Mouse (Mus musculus) intestine, embryonic 14.5 days (tissue): Measurements from ENCODE around the gene Pik3c2g. TPM values are rescaled to one million over a fixed set of nuclear protein-coding genes. Genes with fewer than 3 reads are reported as not detected.

Experiments
- ATAC-seq: fragments of 200-750 bp; cut with Nextera tagmentation; replicated peaks from 2 replicates; pipeline ENCODE4 v1.8.0; 2017; ENCODE audit warnings: low read depth, moderate number of reproducible peaks, moderate TSS enrichment, moderate library complexity; ENCODE audit not compliant: low FRiP score, low TSS enrichment
- DNase-seq: peaks from one replicate; pipeline ENCODE4 v3.0.0-alpha.2; 2018; ENCODE audit warnings: low spot score
- H3K27ac ChIP-seq: fragments of 300-500 bp; sonication (generic); 2 replicates; pipeline ENCODE4 v1.5.1; 2014; ENCODE audit warnings: low read depth, mild to moderate bottlenecking, control low read depth
- H3K27me3 ChIP-seq: fragments of 300-500 bp; sonication (generic); replicated peaks from 2 replicates; pipeline ENCODE4 v1.6.1; 2014; ENCODE audit warnings: low read length, control low read depth; ENCODE audit not compliant: control insufficient read depth, insufficient read depth
- H3K36me3 ChIP-seq: fragments of 300-500 bp; sonication (generic); 2 replicates; pipeline ENCODE4 v1.6.1; 2014; ENCODE audit warnings: low read length, control low read depth; ENCODE audit not compliant: control insufficient read depth, insufficient read depth
- H3K4me1 ChIP-seq: fragments of 300-500 bp; sonication (generic); replicated peaks from 2 replicates; pipeline ENCODE4 v1.6.1; 2014; ENCODE audit warnings: low read length, control low read depth, mixed read lengths; ENCODE audit not compliant: control insufficient read depth, insufficient read depth
- H3K4me2 ChIP-seq: fragments of 300-500 bp; sonication (generic); 2 replicates; pipeline ENCODE4 v1.6.1; 2014; ENCODE audit warnings: low read length
- H3K4me3 ChIP-seq: fragments of 300-500 bp; sonication (generic); 2 replicates; pipeline ENCODE4 v1.5.1; 2014; ENCODE audit warnings: low read depth, low read length, control low read depth, mixed read lengths
- H3K9ac ChIP-seq: fragments of 300-500 bp; sonication (generic); 2 replicates; pipeline ENCODE4 v1.6.1; 2014; ENCODE audit warnings: mild to moderate bottlenecking, low read length
- H3K9me3 ChIP-seq: fragments of 300-500 bp; sonication (generic); 2 replicates; pipeline ENCODE4 v1.6.1; 2016; ENCODE audit warnings: low read length, control low read depth; ENCODE audit not compliant: control insufficient read depth
- WGBS: fragments of 180-500 bp; shearing (Covaris S2); extraction: QIAGEN DNeasy Blood & Tissue Kit; methylation state at CpG from one replicate; pipeline ENCODE4 v1.1.7; 2014; 5-methylcytosine and 5-hydroxymethylcytosine counted together
- polyA plus RNA-seq: library from polyadenylated mRNA; unstranded; fragments of >200 nt; fragmentation: Nextera tagmentation; extraction: Ambion mirVana; gene quantifications from 2 replicates; pipeline ENCODE4 v1.2.1, GENCODE M21; 2014

Gene Pik3c2g
- 0.68 and 0.94 TPM in 2 replicates for polyA plus RNA-seq

DNA sequence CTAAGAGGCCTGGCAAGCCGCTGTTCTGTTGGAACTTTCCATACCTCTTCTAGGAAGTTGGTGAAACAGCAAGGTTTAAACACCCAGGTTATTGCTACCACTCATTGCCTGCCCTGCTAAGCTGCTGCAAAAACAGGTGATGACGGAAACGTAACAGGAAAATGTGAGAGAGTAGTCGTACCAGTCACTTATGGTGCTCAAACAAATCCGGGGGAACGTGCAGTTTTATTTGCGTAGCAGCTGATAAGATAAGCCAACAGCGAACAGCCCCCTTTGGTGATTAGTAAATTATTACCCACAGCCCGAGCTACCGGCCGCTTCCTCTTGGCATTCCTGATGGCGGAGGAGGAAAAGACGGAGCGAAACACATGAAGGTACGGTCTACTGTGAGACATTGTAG, at the start of gene Pik3c2g:
TSS of gene Pik3c2g (plus strand) at position 330 of the 400 bp plus-strand sequence.
- Histone ChIP-seq H3K27me3 (no peaks in the 10 kb centered on the region), H3K9me3 (no peaks in the 10 kb centered on the region), H3K4me3 (no peak within 1 kb of the TSS), H3K9ac (no peak within 1 kb of the TSS), H3K4me1 (0 out of 2 replicates have a peak, but pooled peaks cover 3% of the 10 kb centered on the region), H3K4me2 (peak within 1 kb of the TSS; percentile 37), H3K36me3 (no peaks in the 10 kb centered on the region), H3K27ac (no peak within 1 kb of the TSS)
- DNase-seq: peak; percentile 71
- peak; percentile 77 for ATAC-seq
- 25% methylated on average over 15 of the region's 15 CpGs for WGBS

DNA sequence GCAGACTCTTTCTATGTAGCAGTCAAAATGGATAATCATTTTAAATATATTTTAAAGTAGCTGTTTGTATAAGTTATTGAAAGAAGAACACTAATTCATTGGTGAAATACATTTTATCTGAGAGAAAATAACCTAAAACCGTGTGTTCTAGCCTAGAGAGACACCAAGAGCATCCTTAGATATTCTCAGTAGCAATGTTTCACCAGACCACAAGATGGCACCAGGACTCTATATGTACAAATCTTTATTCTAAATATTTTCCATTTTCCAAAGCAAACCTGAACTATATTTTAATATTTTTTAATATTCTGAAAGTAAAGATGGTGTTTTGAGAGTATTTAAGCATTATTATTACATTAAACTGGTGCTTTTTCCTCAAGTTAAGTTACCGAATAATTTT, 48.6 kb upstream of the Pik3c2g start:
- Histone ChIP-seq H3K27ac (no peak overlapping the region), H3K9me3 (no peaks in the 10 kb centered on the region), H3K4me2 (no peak overlapping the region), H3K4me3 (no peak overlapping the region), H3K36me3 (no peaks in the 10 kb centered on the region), H3K27me3 (no peaks in the 10 kb centered on the region), H3K4me1 (no peaks in the 10 kb centered on the region), H3K9ac (no peak overlapping the region)
- WGBS: 52% methylated on average over 2 of the region's 2 CpGs
- ATAC-seq (no peak), DNase-seq (no peak)

DNA sequence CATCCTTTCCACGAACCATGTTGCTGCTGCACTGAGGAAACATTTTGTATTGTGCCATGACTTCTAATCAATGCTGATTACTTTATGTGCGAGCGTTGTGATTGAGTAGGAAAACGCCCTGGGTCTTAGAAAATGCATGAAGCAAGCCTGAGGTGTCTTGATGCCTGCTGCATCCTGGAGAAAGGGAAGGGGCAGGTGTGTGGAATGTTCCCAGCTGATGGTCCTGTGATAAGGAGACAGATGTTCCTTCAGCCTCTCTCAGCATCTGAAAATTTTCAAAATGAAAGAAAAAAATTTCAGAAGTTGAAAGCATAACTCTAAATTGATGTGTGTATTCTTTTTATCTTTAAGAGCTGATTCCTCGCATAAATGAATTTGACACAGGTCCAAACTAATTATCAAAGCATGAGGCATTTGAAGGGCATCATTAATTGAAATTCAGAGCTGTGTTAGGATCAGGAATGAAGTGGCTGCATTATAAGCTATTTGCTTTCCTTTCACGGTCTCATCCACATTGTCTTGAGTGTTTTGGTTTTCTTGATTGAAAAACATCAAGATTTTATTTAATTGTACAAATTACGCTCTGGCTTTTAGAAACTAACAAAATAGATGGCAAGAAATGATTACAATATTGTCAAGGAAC, 31.4 kb upstream of the Pik3c2g start:
- H3K9ac ChIP-seq: no peak overlapping the region
- no peaks in the 10 kb centered on the region for H3K27me3 ChIP-seq
- WGBS: 81% methylated on average over 7 of the region's 7 CpGs

GRCm38 (mm10) chr6:139569211-139569610, 17.8 kb upstream of the Pik3c2g start:
- no peaks in the 10 kb centered on the region for H3K36me3 ChIP-seq
- no peak overlapping the region for H3K4me2 ChIP-seq
- DNase-seq (no peak), ATAC-seq (no peak)
- no peaks in the 10 kb centered on the region for H3K27me3 ChIP-seq
- H3K9me3 ChIP-seq: no peaks in the 10 kb centered on the region
- no peak overlapping the region for H3K27ac ChIP-seq
- 55% methylated on average over 7 of the region's 7 CpGs for whole genome bisulfite sequencing
- no peak overlapping the region for H3K4me3 ChIP-seq
- no peaks in the 10 kb centered on the region for H3K4me1 ChIP-seq
- no peak overlapping the region for H3K9ac ChIP-seq

More for the DNA sequence above, 31.4 kb upstream of the Pik3c2g start:
- no peak for ATAC-seq
- H3K9me3 ChIP-seq: no peaks in the 10 kb centered on the region
- H3K4me2 ChIP-seq: no peak overlapping the region
- no peaks in the 10 kb centered on the region for H3K36me3 ChIP-seq
- DNase-seq: no peak
- no peaks in the 10 kb centered on the region for H3K4me1 ChIP-seq
- H3K27ac ChIP-seq: no peak overlapping the region
- H3K4me3 ChIP-seq: no peak overlapping the region

GRCm38 (mm10) chr6:139575854-139576253, 11.2 kb upstream of the Pik3c2g start:
- WGBS: 49% methylated on average over 4 of the region's 4 CpGs
- no peaks in the 10 kb centered on the region for H3K4me1 ChIP-seq

DNA sequence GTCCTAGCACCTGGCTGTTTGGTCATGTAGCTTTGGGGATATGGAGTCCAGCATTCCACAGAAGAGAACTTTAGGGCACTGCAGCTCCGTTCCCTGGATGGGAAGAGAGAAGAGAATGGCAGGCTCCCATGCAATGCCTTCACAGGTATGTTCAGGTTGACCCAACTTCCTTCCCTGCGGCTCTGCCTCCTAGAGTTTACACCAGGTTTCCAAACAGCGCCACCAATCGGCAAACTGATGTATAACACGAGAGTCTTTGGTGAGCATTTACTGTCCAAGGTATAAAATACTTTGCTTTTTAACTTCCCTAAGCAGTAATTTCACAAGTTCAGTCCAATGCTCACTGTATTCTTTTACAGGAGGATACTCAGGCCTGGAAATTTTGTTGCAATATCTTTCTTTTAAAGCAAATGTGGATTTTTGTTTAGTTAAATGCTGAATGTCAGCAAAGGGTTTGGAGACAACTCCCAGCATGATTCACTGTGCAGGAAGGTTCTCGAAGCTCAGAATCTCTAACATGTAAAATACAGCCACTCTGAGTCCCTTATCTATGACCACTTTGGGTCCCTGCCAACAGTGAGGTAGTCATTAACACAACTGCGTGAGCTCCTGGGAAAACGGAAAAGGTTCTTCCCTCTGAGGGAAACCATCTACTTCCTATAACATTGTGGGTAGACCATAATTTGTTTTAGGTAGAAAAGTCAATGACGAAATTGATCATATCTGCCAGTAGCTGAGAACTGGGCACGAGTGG, 10.6 kb upstream of the Pik3c2g start:
- H3K36me3 ChIP-seq: no peaks in the 10 kb centered on the region
- 65% methylated on average over 10 of the region's 10 CpGs for WGBS
- no peaks in the 10 kb centered on the region for H3K27me3 ChIP-seq
- ATAC-seq (no peak), DNase-seq (no peak)
- H3K9me3 ChIP-seq: no peaks in the 10 kb centered on the region
- H3K4me3 ChIP-seq: no peak overlapping the region
- H3K4me2 ChIP-seq: no peak overlapping the region
- H3K4me1 ChIP-seq: no peaks in the 10 kb centered on the region
- no peak overlapping the region for H3K27ac ChIP-seq
- no peak overlapping the region for H3K9ac ChIP-seq

More at GRCm38 (mm10) chr6:139575854-139576253, 11.2 kb upstream of the Pik3c2g start:
- Histone ChIP-seq H3K9me3 (no peaks in the 10 kb centered on the region), H3K36me3 (no peaks in the 10 kb centered on the region), H3K27me3 (no peaks in the 10 kb centered on the region), H3K4me3 (no peak overlapping the region), H3K27ac (no peak overlapping the region), H3K9ac (no peak overlapping the region), H3K4me2 (no peak overlapping the region)
- DNase-seq (no peak), ATAC-seq (no peak)

- H3K27ac ChIP-seq: no peak overlapping the region
Measured at GRCm38 (mm10) chr6:139577026-139577861, 9.8 kb upstream of the Pik3c2g start.

DNA sequence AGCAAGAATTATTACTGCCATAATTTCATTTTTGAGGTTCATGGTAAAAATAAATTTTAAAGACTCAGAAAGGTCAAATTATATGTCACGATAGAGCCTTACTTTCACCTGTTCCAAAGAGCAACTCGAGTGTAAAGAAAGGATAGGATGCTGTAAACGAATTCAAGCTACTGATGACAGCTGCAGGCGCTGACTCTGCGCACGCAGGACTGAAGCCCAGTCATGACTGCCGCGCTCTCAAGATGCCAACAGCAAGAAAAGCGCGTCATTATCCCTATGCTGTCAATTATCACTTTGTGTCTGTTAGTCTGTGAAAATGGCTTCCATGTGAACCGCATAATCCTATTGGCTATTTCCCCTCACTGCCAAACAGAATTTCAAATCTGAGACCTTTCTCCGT, 457 bp downstream of the Pik3c2g start:
- H3K36me3 ChIP-seq: no peaks in the 10 kb centered on the region
- H3K9ac ChIP-seq: no peak overlapping the region
- peak; percentile 37; the same call in 1 of the 2 replicates for ATAC-seq
- no peak overlapping the region for H3K27ac ChIP-seq
- 65% methylated on average over 12 of the region's 12 CpGs for WGBS
- no peaks in the 10 kb centered on the region for H3K9me3 ChIP-seq
- no peak for DNase-seq
- no peak overlapping the region for H3K4me3 ChIP-seq
- H3K27me3 ChIP-seq: no peaks in the 10 kb centered on the region
- H3K4me1 ChIP-seq: 0 out of 2 replicates have a peak, but pooled peaks cover 3% of the 10 kb centered on the region
- H3K4me2 ChIP-seq: peak overlapping the region; percentile 37

More at GRCm38 (mm10) chr6:139577026-139577861, 9.8 kb upstream of the Pik3c2g start:
- no peak overlapping the region for H3K9ac ChIP-seq
- H3K4me3 ChIP-seq: no peak overlapping the region
- H3K4me2 ChIP-seq: peak overlapping the region; percentile 21; the same call in 1 of the 2 replicates
- no peaks in the 10 kb centered on the region for H3K36me3 ChIP-seq
- H3K9me3 ChIP-seq: no peaks in the 10 kb centered on the region
- H3K4me1 ChIP-seq: no peaks in the 10 kb centered on the region
- no peaks in the 10 kb centered on the region for H3K27me3 ChIP-seq
- DNase-seq: no peak
- ATAC-seq: no peak
- 55% methylated on average over 18 of the region's 18 CpGs for WGBS
